Comparison of ENCODE assay signal across 8 mouse cellular contexts in the genomic region with DNA sequence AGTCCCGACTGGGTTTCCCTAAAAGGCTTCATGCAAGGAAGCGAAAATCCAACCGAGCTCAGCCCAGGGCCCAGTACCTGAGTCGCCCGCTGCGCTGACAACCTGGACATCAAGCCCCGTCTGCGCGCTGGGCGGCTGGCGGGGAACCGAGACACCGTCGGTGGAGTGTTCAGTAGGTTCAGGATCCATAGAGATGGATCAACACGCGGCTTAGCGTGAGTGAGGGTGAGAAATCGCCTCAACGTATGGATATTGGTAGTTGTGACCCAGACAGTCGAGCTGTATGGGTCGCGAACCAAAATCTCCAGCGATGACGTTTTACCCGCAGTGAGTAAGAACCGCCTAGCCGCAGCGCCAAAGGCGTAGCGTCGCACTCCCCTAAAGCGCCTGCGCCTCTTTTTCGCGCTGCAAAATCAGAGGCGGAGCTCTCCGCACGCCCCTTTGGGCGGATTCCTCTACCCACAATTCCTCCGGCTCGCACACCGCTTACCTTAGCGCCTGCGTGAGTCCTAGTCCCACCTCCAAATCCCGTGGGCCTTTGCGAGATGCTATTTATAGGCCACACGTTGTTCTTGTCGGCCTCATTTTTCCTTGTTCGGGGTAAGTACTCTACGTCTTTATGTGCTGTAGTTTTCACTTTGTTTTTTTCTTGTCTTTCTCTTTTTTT. TPM values are rescaled to one million over a fixed set of nuclear protein-coding genes. Genes with fewer than 3 reads are reported as not detected.
DNase-seq lines count a peak whose midpoint lies in the region; ATAC-seq lines count a peak whose summit lies in the region.

A gene (minus strand): TSS at position 463 of the 667 bp plus-strand sequence.

- no peaks in the 10 kb centered on the region for H3K27me3 ChIP-seq in hindbrain, embryonic 12.5 days

- H3K4me1 ChIP-seq in hindbrain, embryonic 12.5 days, result peaks cover 26% of the 10 kb centered on the region

- H3K9me3 ChIP-seq in hindbrain, embryonic 12.5 days (replicated peaks), result no peaks in the 10 kb centered on the region

- ATAC-seq in hindbrain, embryonic 12.5 days (ENCODE audit: low FRiP score), result peak; percentile 96

- H3K36me3 ChIP-seq in hindbrain, embryonic 12.5 days, result peaks cover 30% of the 10 kb centered on the region

- peak within 1 kb of the TSS; percentile 91 for H3K9ac ChIP-seq in hindbrain, embryonic 12.5 days

- H3K4me3 ChIP-seq in hindbrain, embryonic 12.5 days, result peak within 1 kb of the TSS; percentile 76

- H3K4me2 ChIP-seq in hindbrain, embryonic 12.5 days (replicated peaks), result peak within 1 kb of the TSS; percentile 76

- WGBS in hindbrain, embryonic 12.5 days, result under 1% methylated on average over 50 of the region's 50 CpGs

- H3K27ac ChIP-seq in hindbrain, embryonic 12.5 days, result peak within 1 kb of the TSS; percentile 95

- peak; percentile 99 for DNase-seq in NIH3T3 (ENCODE audit: low read depth)
- peak; percentile 95 to 97 for DNase-seq in cerebellum, postnatal 10 days
- DNase-seq in frontal cortex, postnatal 10 days (ENCODE audit: low spot score in 2 of 2), result peak; percentile 95 to 96
- peak; percentile 96 to 98 for DNase-seq in layer of hippocampus, postnatal 14 days (ENCODE audit: low spot score in 2 of 2)
- peak; percentile 94 for DNase-seq in lung, postnatal 14 days
- peak; percentile 92 for DNase-seq in retina, adult 2 months (ENCODE audit: low read depth, low spot score)
- peak; percentile 93 to 97 for DNase-seq in thymus, postnatal 36 days

RNA-seq across cellular contexts. Expression of the gene that starts here (rescaled TPM):
- 126 and 127 TPM in 2 replicates for polyA plus RNA-seq in hindbrain, embryonic 12.5 days (2016; fragmentation: Nextera tagmentation; extraction: Ambion mirVana)
- 100 to 1,000 TPM; 188 to 200 TPM for total RNA-seq in layer of hippocampus, postnatal 14 days (2021)

Comparison
In these comparisons a context has a peak if more than half of its experiments do, and no peak if none do; other contexts are left out.
1. Peak in every context shown above with its lines: DNase-seq, ATAC-seq, H3K4me3 ChIP-seq and H3K27ac ChIP-seq.